Mouse (Mus musculus) thymus, postnatal 10 days (tissue): ENCODE measurements around the gene Vgll4.
"Not testable (repeated sequence)": the region's sequence is repeated elsewhere in the genome, so short reads cannot be mapped to it uniquely, and the experiment has no call there.

Source experiments
- DNase-seq, 2 experiments: peaks; one replicate each; pipeline ENCODE4 v3.0.0; 2021; ENCODE audit warnings: low spot score in 2 of 2

The Vgll4 gene

GRCm38 (mm10) chr6:114894548-114895106 lies 75.2 kb downstream of the Vgll4 start:
- DNase-seq: peak; percentile 40 to 43

GRCm38 (mm10) chr6:114893427-114894209 lies 76.2 kb downstream of the Vgll4 start:
- peak; percentile 53 to 59 for DNase-seq

- DNase-seq: no peak
Observed at GRCm38 (mm10) chr6:114892363-114892762, 77.4 kb downstream of the Vgll4 start.

GRCm38 (mm10) chr6:114891771-114892170 lies 78.0 kb downstream of the Vgll4 start:
- no peak for DNase-seq

GRCm38 (mm10) chr6:114891272-114891671 lies 78.5 kb downstream of the Vgll4 start:
- DNase-seq: no peak

GRCm38 (mm10) chr6:114890411-114891115 lies 79.2 kb downstream of the Vgll4 start:
- no peak for DNase-seq

GRCm38 (mm10) chr6:114889971-114890370 lies 79.8 kb downstream of the Vgll4 start:
- not testable (repeated sequence) for DNase-seq

GRCm38 (mm10) chr6:114888922-114889321 lies 80.9 kb downstream of the Vgll4 start:
- DNase-seq: no peak

GRCm38 (mm10) chr6:114886504-114887361 lies 83.1 kb downstream of the Vgll4 start:
- DNase-seq: no peak

- DNase-seq: no peak
Observed at GRCm38 (mm10) chr6:114886012-114886411, 83.8 kb downstream of the Vgll4 start.

GRCm38 (mm10) chr6:114885129-114885528 lies 84.7 kb downstream of the Vgll4 start:
- DNase-seq: no peak

GRCm38 (mm10) chr6:114883261-114883740 lies 86.5 kb downstream of the Vgll4 start:
- DNase-seq: no peak

- no peak for DNase-seq
Observed at GRCm38 (mm10) chr6:114882675-114883074, 87.1 kb downstream of the Vgll4 start.

GRCm38 (mm10) chr6:114882212-114882611 lies 87.6 kb downstream of the Vgll4 start:
- no peak for DNase-seq

GRCm38 (mm10) chr6:114880798-114881197 lies 89.0 kb downstream of the Vgll4 start:
- no peak for DNase-seq

- no peak for DNase-seq
Observed at GRCm38 (mm10) chr6:114878841-114879520, 90.8 kb downstream of the Vgll4 start.

GRCm38 (mm10) chr6:114876546-114876945 lies 93.2 kb downstream of the Vgll4 start:
- DNase-seq: no peak

GRCm38 (mm10) chr6:114876033-114876432 lies 93.8 kb downstream of the Vgll4 start:
- DNase-seq: no peak

GRCm38 (mm10) chr6:114875018-114875558 lies 94.7 kb downstream of the Vgll4 start:
- DNase-seq: peak; percentile 83

GRCm38 (mm10) chr6:114874138-114874928 lies 95.5 kb downstream of the Vgll4 start:
- DNase-seq: peak; percentile 43
